Mouse (Mus musculus) gastrocnemius, adult 2 months (tissue): Measurements from ENCODE around the gene Aurkb. TPM values are rescaled to one million over a fixed set of nuclear protein-coding genes. Genes with fewer than 3 reads are reported as not detected.
"Not testable (repeated sequence)": the region's sequence is repeated elsewhere in the genome, so short reads cannot be mapped to it uniquely, and the experiment has no call there.

Experiments used
- DNase-seq: peaks from one replicate; pipeline ENCODE4 v3.0.0; 2022
- H3K27ac ChIP-seq: fragments of 200-600 bp; 2 replicates; pipeline ENCODE4 v1.8.1; 2022; ENCODE audit warnings: mild to moderate bottlenecking
- H3K4me3 ChIP-seq: fragments of 200-600 bp; 2 replicates; pipeline ENCODE4 v1.8.1; 2022; ENCODE audit warnings: mild to moderate bottlenecking, moderate library complexity
- CTCF ChIP-seq: fragments of 200-600 bp; IDR thresholded peaks from 2 replicates; pipeline ENCODE4 v1.8.1; 2022; ENCODE audit warnings: antibody characterized with exemption, mild to moderate bottlenecking, moderate library complexity
- intact Hi-C: fragments of 180-260 bp; cut with DNase I; formaldehyde crosslinking; loops from one replicate; pipeline ENCODE4 v1.15.1; 2025
- long read RNA-seq, 2 experiments: library from polyadenylated mRNA; stranded (forward); transcript quantifications; one replicate each; pipeline ENCODE4 v2.0.0; 2021
- total RNA-seq, 2 experiments: library from RNA; stranded (reverse); gene quantifications; 2 replicates each; pipeline ENCODE4 v1.2.3; 2021

Aurkb gene
- not detected for total RNA-seq
- long read RNA-seq, experiment 1 = 0 reads
- long read RNA-seq, experiment 2 = 0 reads

DNA sequence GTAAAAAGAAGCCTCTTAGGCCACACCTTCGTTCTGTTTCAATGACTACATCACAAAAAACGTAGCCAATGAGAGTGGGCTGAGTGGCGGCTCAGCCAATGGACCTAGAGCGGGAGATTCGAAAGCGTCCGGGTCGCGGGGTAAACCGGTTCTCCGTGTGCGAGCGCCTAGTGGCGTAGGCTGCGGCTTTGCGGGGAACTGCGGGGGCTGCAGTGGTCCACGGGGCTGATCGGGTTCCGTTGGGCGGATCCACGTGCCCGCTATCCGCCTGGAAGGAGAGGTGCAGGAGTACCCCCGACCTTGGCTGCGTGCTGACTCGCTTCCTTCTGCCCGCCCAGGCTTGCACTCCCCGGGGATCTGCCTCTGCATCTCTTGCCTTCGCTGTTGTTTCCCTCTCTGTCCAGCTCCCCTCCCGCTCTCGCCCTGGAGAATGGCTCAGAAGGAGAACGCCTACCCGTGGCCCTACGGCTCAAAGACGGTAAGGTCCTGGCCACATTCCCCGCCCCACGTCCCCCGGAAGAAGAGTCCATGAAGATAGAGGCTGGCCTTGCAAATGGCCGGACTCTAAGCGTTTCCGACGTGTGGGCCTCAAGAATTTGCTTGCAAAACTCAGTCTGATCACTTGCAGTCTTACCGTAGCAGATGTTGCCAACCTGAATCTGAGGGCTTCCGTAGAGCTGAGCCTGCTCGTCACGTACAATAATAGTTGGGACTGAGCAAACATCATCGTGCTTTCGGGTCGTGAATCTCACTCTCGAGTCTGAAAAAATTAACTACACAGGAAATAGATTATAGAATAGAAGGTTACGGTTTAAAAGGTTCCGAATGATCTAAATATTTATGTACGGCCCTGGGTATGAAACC lies at the start of gene Aurkb:
Aurkb (plus strand) TSS at position 117 of the 864 bp plus-strand sequence.
- TF ChIP-seq CTCF = no peak
- Histone ChIP-seq H3K27ac (peak within 1 kb of the TSS; percentile 52), H3K4me3 (peak within 1 kb of the TSS; percentile 88)
- DNase-seq = peak; percentile 89
- intact Hi-C loops = no loop called here

GRCm38 (mm10) chr11:68997080-68997479 lies 48.4 kb upstream of the Aurkb start:
- Histone ChIP-seq H3K27ac (no peak overlapping the region), H3K4me3 (no peak overlapping the region)
- no peak for TF ChIP-seq CTCF
- intact Hi-C loops = no loop called here
- DNase-seq = no peak

- H3K27ac ChIP-seq, H3K4me3 ChIP-seq, DNase-seq, intact Hi-C loops: not testable (repeated sequence)
Measured at GRCm38 (mm10) chr11:69002782-69003181, 42.7 kb upstream of the Aurkb start.

- intact Hi-C loops = no loop called here
- peak; percentile 48 for DNase-seq
- TF ChIP-seq CTCF = peak; percentile 50
Measured at GRCm38 (mm10) chr11:69003592-69003991, 41.9 kb upstream of the Aurkb start.

GRCm38 (mm10) chr11:69005193-69005592 lies 40.3 kb upstream of the Aurkb start:
- DNase-seq = no peak
- no peak overlapping the region for H3K27ac ChIP-seq
- H3K4me3 ChIP-seq = no peak overlapping the region
- no peak for TF ChIP-seq CTCF
- intact Hi-C loops = no loop called here

More at GRCm38 (mm10) chr11:69003592-69003991, 41.9 kb upstream of the Aurkb start:
- H3K4me3 ChIP-seq = no peak overlapping the region
- no peak overlapping the region for H3K27ac ChIP-seq

GRCm38 (mm10) chr11:69006575-69006974 lies 38.9 kb upstream of the Aurkb start:
- H3K4me3 ChIP-seq, H3K27ac ChIP-seq, DNase-seq, intact Hi-C loops: not testable (repeated sequence)

DNA sequence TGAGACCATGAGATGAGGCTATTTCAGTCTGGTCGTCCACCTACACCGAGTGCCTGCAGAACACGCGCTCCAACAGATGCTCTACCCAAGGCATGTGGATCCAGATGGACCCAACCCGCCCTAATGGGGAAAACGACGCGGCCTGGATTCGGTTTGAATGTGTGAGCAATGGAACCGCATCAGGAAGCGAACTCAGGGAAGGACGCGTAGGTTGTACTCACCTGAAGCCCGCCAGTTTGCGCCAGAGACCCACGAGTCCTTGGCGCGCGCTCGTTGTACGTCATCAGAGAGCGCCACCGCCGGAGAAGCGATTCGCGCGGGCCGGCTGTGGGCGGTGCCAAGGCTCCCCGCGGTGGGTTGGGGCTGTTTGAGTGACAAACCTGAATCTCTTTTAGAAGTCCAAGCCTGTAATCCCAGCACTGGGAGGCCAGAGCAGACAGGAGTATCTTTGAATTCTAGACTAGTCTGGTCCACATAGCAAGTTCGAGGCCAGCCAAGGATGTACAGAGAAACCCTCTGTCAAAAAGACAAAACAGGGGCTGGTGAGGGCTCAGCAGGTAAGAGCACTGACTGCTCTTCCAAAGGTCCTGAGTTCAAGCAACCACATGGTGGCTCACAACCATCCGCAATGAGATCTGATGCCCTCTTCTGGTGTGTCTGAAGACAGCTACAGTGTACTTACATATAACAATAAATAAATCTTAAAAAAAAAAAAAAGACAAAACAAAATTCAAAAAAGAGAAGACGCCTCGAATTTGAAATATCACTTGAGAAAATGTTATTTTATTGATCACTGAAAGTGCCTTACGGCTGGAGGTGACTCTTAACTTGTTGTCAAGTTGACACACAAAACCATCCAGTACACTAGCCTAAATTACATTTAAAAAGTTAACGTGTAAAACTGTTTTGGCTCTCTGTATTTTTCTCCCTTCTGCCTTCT lies 37.0 kb upstream of the Aurkb start, which contains the start of gene Pfas:
Pfas (minus strand) TSS at position 279 of the 940 bp plus-strand sequence.
- H3K27ac ChIP-seq = peak within 1 kb of the TSS; percentile 70
- no peak for TF ChIP-seq CTCF

GRCm38 (mm10) chr11:69009508-69009907 lies 35.9 kb upstream of the Aurkb start:
- Histone ChIP-seq H3K4me3 (no peak overlapping the region), H3K27ac (no peak overlapping the region)
- TF ChIP-seq CTCF = no peak
- no peak for DNase-seq
- intact Hi-C loops = no loop called here

More for the DNA sequence above, 37.0 kb upstream of the Aurkb start, which contains the start of gene Pfas:
- intact Hi-C loops = no loop called here
- DNase-seq = peak; percentile 87
- H3K4me3 ChIP-seq = peak within 1 kb of the TSS; percentile 73

- intact Hi-C loops = no loop called here
- DNase-seq = no peak
- H3K4me3 ChIP-seq = peak overlapping the region; percentile 87
- peak overlapping the region; percentile 28; the same call in 1 of the 2 replicates for H3K27ac ChIP-seq
- TF ChIP-seq CTCF = no peak
Measured at GRCm38 (mm10) chr11:69010400-69011323, 34.8 kb upstream of the Aurkb start.

GRCm38 (mm10) chr11:69011445-69011844 lies 34.0 kb upstream of the Aurkb start:
- intact Hi-C loops, DNase-seq: not testable (repeated sequence)
- H3K27ac ChIP-seq = peak overlapping the region; percentile 95
- peak overlapping the region; percentile 87 for H3K4me3 ChIP-seq
- peak; percentile 26; the same call in 1 of the 2 replicates for TF ChIP-seq CTCF

GRCm38 (mm10) chr11:69012071-69012601 lies 33.3 kb upstream of the Aurkb start:
- H3K27ac ChIP-seq = peak overlapping the region; percentile 95
- H3K4me3 ChIP-seq = peak overlapping the region; percentile 87
- intact Hi-C loops = no loop called here
- peak; percentile 92 for DNase-seq
- no peak for TF ChIP-seq CTCF
